Mouse (Mus musculus) cerebellum, postnatal 14 days (tissue): ENCODE data around the gene Mlh3.

Experiments used
- DNase-seq, 2 experiments: peaks; one replicate each; pipeline ENCODE4 v3.0.0; 2021; ENCODE audit warnings: mixed read lengths in 2 of 2

Mlh3 gene

DNA sequence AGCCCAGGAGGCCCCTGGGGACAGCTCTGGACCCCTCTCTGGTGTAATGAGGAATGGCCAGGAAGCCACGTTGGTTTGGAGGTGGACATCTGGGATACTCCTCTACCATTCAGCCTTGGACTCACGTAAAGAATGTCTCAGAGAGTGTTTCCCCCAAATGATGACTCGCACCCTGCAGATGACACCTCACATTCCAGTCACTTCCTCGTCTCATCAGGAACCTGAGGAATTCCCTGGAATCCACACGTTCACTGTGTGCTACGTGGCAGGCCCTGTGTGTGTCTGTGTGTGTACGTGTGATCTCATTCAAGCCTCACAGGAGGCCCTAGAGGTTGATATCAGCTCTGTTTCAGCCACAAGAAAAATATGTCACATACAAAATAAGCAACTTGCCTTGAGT, 84.0 kb downstream of the Mlh3 start:
- no peak for DNase-seq

- DNase-seq: no peak
Measured at GRCm38 (mm10) chr12:85185810-85186209, 84.6 kb downstream of the Mlh3 start.
